Mouse (Mus musculus) neural tube, embryonic 15.5 days (tissue): ENCODE measurements around the gene Mdm2. TPM values are rescaled to one million over a fixed set of nuclear protein-coding genes. Genes with fewer than 3 reads are reported as not detected.

Experiments used
- ATAC-seq: fragments of 200-750 bp; cut with Nextera tagmentation; 2 replicates; pipeline ENCODE4 v1.8.0; 2017; ENCODE audit warnings: mild to moderate bottlenecking, moderate TSS enrichment, moderate library complexity; ENCODE audit not compliant: low FRiP score
- H3K27ac ChIP-seq: fragments of 300-500 bp; sonication (generic); replicated peaks from 2 replicates; pipeline ENCODE4 v1.5.1; 2015; ENCODE audit warnings: mild to moderate bottlenecking, inconsistent platforms
- H3K27me3 ChIP-seq: fragments of 300-500 bp; sonication (generic); replicated peaks from 2 replicates; pipeline ENCODE4 v1.6.1; 2015; ENCODE audit warnings: inconsistent platforms
- H3K36me3 ChIP-seq: fragments of 300-500 bp; sonication (generic); 2 replicates; pipeline ENCODE4 v1.6.1; 2015; ENCODE audit warnings: inconsistent platforms
- H3K4me1 ChIP-seq: fragments of 300-500 bp; sonication (generic); 2 replicates; pipeline ENCODE4 v1.6.1; 2015; ENCODE audit warnings: inconsistent platforms
- H3K4me2 ChIP-seq: fragments of 300-500 bp; sonication (generic); 2 replicates; pipeline ENCODE4 v1.6.1; 2015; ENCODE audit warnings: inconsistent platforms, mild to moderate bottlenecking, moderate library complexity
- H3K4me3 ChIP-seq: fragments of 300-500 bp; sonication (generic); replicated peaks from 2 replicates; pipeline ENCODE4 v1.5.1; 2015; ENCODE audit warnings: mild to moderate bottlenecking, inconsistent platforms
- H3K9ac ChIP-seq: fragments of 300-500 bp; sonication (generic); replicated peaks from 2 replicates; pipeline ENCODE4 v1.6.1; 2015; ENCODE audit warnings: mild to moderate bottlenecking, inconsistent platforms
- H3K9me3 ChIP-seq: fragments of 300-500 bp; sonication (generic); replicated peaks from 2 replicates; pipeline ENCODE4 v1.6.1; 2016; ENCODE audit warnings: inconsistent platforms
- WGBS: fragments of 180-500 bp; shearing (Covaris S2); methylation state at CpG from one replicate; pipeline ENCODE4 v1.1.7; 2015; ENCODE audit warnings: mixed read lengths; 5-methylcytosine and 5-hydroxymethylcytosine counted together
- polyA plus RNA-seq: library from polyadenylated mRNA; unstranded; fragments of >200 nt; fragmentation: Nextera tagmentation; extraction: Ambion mirVana; gene quantifications from 2 replicates; pipeline ENCODE4 v1.2.1, GENCODE M21; 2015

Gene Mdm2
- polyA plus RNA-seq, 1 experiment from 2014 or later, result 46.0 TPM

DNA sequence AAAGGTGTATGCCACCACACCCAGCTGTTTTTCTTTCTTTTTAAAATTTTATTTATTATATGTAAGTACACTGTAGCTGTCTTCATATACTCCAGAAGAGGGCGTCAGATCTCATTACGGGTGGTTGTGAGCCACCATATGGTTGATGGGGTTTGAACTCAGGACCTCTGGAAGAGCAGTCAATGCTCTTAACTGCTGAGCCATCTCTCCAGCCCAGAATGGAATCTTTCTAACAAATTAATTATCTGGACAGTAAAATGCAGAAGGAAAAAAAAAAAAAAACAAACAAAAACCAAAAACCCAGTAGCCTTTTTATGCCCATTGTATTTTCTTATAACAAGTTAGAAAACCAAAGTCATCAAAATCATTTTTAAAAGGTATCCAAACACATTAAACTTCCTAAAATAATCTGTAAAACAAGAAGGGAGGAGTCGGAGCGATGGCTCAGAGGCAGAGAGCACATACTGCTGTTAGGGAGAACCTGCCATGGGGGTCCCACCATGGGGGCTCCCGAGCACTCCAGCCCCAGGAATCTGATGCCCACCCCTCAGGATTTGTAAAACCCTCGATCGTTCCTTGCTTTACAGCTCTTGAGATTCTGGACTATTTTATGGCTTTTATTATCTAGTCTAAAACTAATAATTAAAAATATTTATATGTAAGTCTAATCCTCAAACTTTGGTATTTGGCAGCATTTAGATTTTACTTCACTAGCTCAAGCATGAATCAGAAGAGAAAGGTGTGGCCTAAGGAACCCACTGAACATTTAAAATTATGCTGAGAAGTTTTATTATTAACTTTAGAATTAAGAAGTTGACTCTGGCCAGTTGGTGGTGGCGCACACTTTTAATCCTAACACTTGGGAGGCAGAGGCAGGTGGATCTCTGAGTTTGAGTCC, 43.4 kb upstream of the Mdm2 start:
- H3K9me3 ChIP-seq, result no peaks in the 10 kb centered on the region
- H3K4me1 ChIP-seq, result no peaks in the 10 kb centered on the region
- ATAC-seq, result no peak
- H3K9ac ChIP-seq, result no peak overlapping the region
- no peak overlapping the region for H3K27ac ChIP-seq
- H3K36me3 ChIP-seq, result peaks cover 69% of the 10 kb centered on the region
- no peaks in the 10 kb centered on the region for H3K27me3 ChIP-seq
- WGBS, result 94% methylated on average over 8 of the region's 8 CpGs
- no peak overlapping the region for H3K4me2 ChIP-seq
- H3K4me3 ChIP-seq, result no peak overlapping the region

DNA sequence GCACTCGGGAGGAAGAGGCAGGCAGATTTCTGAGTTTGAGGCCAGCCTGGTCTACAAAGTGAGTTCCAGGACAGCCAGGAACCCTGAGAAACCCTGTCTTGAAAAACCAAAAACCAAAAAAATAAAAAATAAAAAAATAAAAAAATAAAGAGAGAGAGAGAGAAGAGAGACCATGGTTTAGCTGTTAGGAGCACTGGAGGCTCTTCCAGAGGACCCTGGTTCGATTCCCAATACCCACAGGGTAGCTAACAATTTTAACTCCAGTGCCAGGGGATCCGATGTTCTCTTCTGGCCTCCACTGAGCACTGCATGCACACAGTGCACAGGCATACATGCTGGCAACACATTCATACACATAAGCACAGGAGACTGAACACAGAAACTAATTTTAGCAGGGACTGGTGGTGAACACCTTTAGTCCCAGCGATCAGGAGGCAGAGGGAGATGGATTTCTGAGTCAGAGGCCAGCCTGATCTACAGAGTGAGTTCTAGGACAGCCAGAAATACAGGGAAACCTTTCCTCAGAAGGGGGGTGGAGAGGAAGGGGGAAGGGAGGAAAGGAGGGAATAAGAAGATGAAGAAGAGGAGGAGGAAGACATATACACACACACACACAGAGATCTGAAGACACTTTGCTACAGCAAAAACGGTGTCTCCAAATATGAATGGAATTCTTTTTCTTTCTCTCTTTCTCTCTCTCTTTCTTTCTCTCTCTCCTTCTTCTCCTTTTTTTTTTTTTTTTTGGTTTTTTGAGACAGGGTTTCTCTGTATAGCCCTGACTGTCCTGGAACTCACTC, 42.5 kb upstream of the Mdm2 start:
- no peaks in the 10 kb centered on the region for H3K4me1 ChIP-seq
- no peak overlapping the region for H3K4me2 ChIP-seq
- no peak overlapping the region for H3K27ac ChIP-seq
- H3K4me3 ChIP-seq, result no peak overlapping the region
- H3K9ac ChIP-seq, result no peak overlapping the region
- 96% methylated on average over 5 of the region's 5 CpGs for WGBS
- no peaks in the 10 kb centered on the region for H3K9me3 ChIP-seq
- no peaks in the 10 kb centered on the region for H3K27me3 ChIP-seq
- ATAC-seq, result no peak
- peaks cover 62% of the 10 kb centered on the region for H3K36me3 ChIP-seq

DNA sequence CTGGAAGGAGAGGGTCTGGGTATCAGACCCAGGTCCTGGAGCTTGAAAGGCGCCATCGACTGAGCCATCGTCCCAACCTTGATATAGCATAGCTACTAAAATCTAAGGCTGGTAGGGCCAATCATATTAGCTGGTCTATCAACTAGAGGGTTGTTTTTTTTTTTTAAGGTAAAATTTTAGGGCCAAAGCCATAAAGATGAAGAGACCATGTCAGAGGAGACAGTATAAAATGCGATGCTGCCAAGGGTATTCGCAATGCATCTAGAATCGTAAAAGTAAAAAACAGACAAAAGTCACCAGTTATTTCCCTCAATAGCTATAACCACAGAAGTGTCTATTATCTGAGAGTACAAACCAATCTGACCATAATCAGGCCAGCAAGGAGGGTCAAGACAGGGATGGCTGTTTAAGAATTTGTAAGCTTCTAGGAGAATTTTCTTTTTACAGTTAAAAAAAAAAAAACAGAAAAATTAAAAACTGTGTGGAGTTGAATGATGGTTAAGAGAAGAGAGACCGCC, 41.8 kb upstream of the Mdm2 start:
- H3K9ac ChIP-seq, result no peak overlapping the region
- H3K9me3 ChIP-seq, result no peaks in the 10 kb centered on the region
- 97% methylated on average over 7 of the region's 7 CpGs for WGBS
- H3K27ac ChIP-seq, result no peak overlapping the region
- no peaks in the 10 kb centered on the region for H3K4me1 ChIP-seq
- H3K36me3 ChIP-seq, result peaks cover 55% of the 10 kb centered on the region
- H3K27me3 ChIP-seq, result no peaks in the 10 kb centered on the region
- H3K4me3 ChIP-seq, result no peak overlapping the region
- H3K4me2 ChIP-seq, result no peak overlapping the region
- ATAC-seq, result no peak

GRCm38 (mm10) chr10:117751744-117752143, 41.2 kb upstream of the Mdm2 start:
- 97% methylated on average over 6 of the region's 6 CpGs for WGBS
- ATAC-seq, result no peak
- H3K36me3 ChIP-seq, result peaks cover 50% of the 10 kb centered on the region
- H3K4me3 ChIP-seq, result no peak overlapping the region
- no peaks in the 10 kb centered on the region for H3K4me1 ChIP-seq
- no peaks in the 10 kb centered on the region for H3K27me3 ChIP-seq
- no peaks in the 10 kb centered on the region for H3K9me3 ChIP-seq
- H3K4me2 ChIP-seq, result no peak overlapping the region
- H3K27ac ChIP-seq, result no peak overlapping the region
- no peak overlapping the region for H3K9ac ChIP-seq

DNA sequence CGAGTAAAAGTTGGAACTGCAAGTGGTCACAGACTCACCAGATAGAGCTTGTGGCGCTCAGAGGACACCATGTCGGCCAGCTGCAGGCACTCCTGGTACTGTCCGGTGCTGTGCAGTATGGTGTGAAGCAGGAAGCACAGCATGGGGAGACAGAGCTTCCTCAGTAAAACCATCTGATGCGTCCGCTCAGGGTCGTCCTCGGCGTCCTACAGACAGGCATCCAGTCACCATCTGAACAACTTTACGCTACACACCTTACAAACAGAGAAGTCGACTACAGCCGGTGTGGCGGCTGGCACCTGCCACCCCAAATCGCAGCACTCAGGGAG, 40.7 kb upstream of the Mdm2 start:
- H3K36me3 ChIP-seq, result peaks cover 45% of the 10 kb centered on the region

GRCm38 (mm10) chr10:117750529-117751281, 40.1 kb upstream of the Mdm2 start:
- Histone ChIP-seq H3K4me2 (no peak overlapping the region), H3K9ac (no peak overlapping the region), H3K27me3 (no peaks in the 10 kb centered on the region), H3K4me1 (no peaks in the 10 kb centered on the region), H3K9me3 (no peaks in the 10 kb centered on the region), H3K4me3 (no peak overlapping the region), H3K27ac (no peak overlapping the region), H3K36me3 (peaks cover 40% of the 10 kb centered on the region)
- no peak for ATAC-seq
- 96% methylated on average over 5 of the region's 5 CpGs for WGBS

More for the DNA sequence above, 40.7 kb upstream of the Mdm2 start:
- Histone ChIP-seq H3K27ac (no peak overlapping the region), H3K27me3 (no peaks in the 10 kb centered on the region), H3K9me3 (no peaks in the 10 kb centered on the region), H3K9ac (no peak overlapping the region), H3K4me3 (no peak overlapping the region), H3K4me2 (no peak overlapping the region), H3K4me1 (no peaks in the 10 kb centered on the region)
- no peak for ATAC-seq
- WGBS, result 98% methylated on average over 14 of the region's 14 CpGs

DNA sequence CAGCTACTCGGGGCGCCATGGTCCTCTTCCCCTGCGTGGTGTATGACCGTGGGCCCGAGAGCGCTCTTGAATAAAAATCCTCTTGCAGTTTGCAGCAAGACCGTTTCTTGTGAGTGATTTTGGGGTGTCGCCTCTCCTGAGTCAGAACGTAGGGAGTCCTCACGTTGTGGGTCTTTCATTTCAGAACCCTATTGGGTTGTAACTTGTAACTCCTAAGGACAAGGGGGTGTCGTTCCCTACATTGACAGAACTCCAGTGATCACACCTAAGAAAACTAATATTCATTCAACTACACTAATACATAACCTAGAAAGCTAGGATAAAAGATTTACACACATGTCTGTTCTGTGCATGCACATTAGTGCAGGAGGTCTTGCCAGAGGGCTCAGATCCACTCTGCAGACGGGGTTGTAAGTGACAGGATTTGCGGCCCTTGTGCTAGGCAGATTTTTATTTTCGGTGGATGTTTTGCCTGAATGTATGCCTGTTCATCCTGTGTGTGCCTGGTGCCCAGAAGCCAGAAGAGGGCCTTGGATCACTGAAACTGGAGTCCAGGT, 39.3 kb upstream of the Mdm2 start:
- Histone ChIP-seq H3K27me3 (no peaks in the 10 kb centered on the region), H3K36me3 (peaks cover 32% of the 10 kb centered on the region), H3K4me3 (no peak overlapping the region), H3K9me3 (no peaks in the 10 kb centered on the region), H3K4me2 (no peak overlapping the region), H3K27ac (no peak overlapping the region), H3K9ac (no peak overlapping the region), H3K4me1 (peaks cover 4% of the 10 kb centered on the region)
- no peak for ATAC-seq
- 96% methylated on average over 14 of the region's 14 CpGs for WGBS

DNA sequence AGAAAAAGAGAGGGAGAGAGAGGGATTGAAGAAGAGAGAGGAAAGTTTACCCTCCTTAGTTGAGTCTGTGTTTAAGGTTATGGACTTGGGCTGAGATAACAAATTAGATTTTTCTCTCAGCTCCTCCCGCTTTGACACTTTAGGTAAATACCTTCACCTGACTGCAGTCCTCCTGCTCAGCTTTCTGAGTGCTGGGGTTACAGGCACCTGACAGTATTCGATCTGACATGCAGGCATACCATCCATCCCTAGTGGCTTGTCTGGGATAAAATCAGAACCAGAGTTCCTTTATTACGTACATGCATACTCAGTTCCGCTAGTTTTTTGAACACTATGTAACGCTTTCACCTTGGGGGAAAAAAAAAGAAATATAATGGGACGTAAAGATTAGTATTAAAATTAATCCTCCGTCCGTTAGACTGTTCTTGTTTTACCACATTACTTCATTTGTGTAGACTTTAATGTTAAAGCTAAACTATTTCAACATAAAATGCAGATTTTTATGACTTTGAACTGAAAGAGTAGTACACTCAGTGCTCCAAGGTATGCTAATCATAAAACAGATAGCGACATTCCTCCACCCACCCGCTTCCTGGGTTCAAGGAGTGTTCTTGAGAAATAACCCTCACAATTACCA, 38.6 kb upstream of the Mdm2 start:
- Histone ChIP-seq H3K36me3 (peaks cover 25% of the 10 kb centered on the region), H3K9me3 (no peaks in the 10 kb centered on the region), H3K4me3 (no peak overlapping the region), H3K4me2 (no peak overlapping the region), H3K27ac (no peak overlapping the region), H3K9ac (no peak overlapping the region), H3K4me1 (peaks cover 11% of the 10 kb centered on the region), H3K27me3 (no peaks in the 10 kb centered on the region)
- no peak for ATAC-seq
- 96% methylated on average over 10 of the region's 10 CpGs for WGBS

- no peak overlapping the region for H3K4me2 ChIP-seq
- H3K27me3 ChIP-seq, result no peaks in the 10 kb centered on the region
- H3K4me1 ChIP-seq, result peaks cover 18% of the 10 kb centered on the region
- ATAC-seq, result no peak
- H3K36me3 ChIP-seq, result peaks cover 25% of the 10 kb centered on the region
- H3K9ac ChIP-seq, result no peak overlapping the region
- 93% methylated on average over 10 of the region's 10 CpGs for WGBS
- H3K27ac ChIP-seq, result no peak overlapping the region
- no peaks in the 10 kb centered on the region for H3K9me3 ChIP-seq
- no peak overlapping the region for H3K4me3 ChIP-seq
These were observed 37.9 kb upstream of the Mdm2 start for GRCm38 (mm10) chr10:117748276-117749049.

DNA sequence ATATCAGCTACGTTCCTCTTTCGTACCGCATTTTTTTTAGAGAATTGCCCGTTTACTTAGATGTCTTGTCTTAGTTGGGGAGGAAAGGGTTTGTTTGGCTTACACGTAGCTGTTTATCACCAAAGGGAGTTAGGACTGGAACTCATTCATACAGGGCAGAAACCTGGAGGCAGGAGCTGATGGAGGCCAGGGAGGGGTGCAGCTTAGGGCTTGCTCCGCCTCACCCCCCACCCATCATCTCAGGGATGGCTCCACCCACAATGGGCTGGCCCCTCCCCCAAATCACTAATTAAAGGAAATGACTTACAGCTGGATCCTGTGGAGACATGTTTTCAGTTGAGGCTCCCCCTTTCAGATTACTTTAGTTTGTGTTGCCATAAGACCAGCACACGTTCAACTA, 37.2 kb upstream of the Mdm2 start:
- peaks cover 25% of the 10 kb centered on the region for H3K36me3 ChIP-seq
- no peaks in the 10 kb centered on the region for H3K9me3 ChIP-seq
- H3K27ac ChIP-seq, result no peak overlapping the region
- no peak for ATAC-seq
- WGBS, result 95% methylated on average over 7 of the region's 7 CpGs
- H3K4me1 ChIP-seq, result peaks cover 22% of the 10 kb centered on the region
- H3K27me3 ChIP-seq, result no peaks in the 10 kb centered on the region
- H3K4me2 ChIP-seq, result no peak overlapping the region
- H3K4me3 ChIP-seq, result no peak overlapping the region
- no peak overlapping the region for H3K9ac ChIP-seq
